Mouse (Mus musculus) lung, postnatal 14 days (tissue): ENCODE measurements around the gene Tgfb3.

Experiments
- DNase-seq: peaks from one replicate; pipeline ENCODE4 v3.0.0; 2021

The Tgfb3 gene

DNA sequence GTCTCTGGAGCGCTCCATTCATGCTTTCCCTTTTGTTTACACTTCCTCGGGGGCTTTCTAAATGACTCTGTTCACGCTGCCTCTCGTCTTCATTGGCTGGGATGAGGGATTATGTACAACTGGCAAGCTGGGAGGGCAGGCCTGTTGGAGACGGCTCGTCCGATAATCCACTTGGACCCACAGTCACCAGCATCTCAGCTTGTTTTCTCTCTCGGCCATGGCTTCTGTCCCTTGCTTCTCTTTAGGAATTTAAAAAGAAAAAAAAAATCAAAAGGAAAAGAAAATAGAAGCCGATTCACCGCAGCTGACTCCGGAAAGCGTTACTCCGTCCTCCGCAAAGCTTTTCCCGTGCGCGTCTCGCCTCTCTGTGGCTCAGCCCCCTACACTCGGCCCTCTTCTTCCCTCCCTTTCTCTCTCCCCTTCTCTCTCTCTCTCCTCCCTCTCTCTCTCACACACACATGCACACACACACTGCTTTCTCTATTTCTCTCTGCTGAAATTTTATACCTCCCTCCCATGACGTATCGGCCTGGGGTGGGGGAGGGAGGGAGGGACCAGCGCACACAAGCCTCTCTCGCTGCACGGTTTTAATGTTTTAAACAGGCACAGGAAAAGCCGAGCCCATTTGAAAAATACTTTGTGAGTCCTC lies at the start of gene Tgfb3:
TSS of gene Tgfb3 (minus strand) at position 489 of the 649 bp plus-strand sequence.
- peak; percentile 46 for DNase-seq

DNA sequence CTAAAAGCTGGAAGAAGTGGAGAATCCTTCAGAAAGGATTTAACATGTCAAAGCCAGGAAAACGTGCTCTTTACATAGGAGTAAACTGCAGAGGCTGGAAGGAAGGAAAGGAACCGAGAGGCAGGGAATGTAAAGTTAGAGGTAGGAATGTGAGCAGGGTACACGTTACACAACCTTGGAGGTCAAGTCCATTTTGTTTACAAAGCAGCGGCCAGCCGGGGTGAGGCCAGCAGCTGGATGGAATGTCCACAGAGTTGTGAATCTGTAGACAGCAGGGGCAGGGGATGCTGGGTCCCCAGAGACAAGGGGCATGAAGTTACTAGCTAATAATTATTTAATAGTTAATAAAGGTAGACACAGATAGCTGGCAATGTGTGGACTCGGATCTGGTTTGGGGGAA lies 49.3 kb upstream of the Tgfb3 start:
- peak; percentile 70 for DNase-seq

DNA sequence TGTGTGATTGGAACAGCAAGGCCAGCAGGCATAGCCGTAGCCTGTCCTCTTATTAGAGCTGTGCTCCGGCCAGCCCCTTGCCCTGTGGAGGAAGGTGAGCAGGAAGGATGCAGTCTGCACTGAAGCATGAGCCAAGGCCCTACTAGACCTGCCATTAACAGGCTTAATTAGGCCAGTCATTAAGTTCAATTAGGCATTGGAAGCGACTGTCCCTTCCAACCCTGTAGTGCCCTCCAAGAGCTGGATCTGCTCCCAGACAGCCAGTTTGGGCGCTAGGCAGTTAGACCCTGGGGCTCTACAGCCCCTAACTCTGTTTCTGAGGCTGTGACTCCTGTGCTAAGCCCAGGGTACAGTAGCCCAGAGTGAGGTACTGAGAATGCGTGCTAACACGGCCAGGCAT lies 45.2 kb upstream of the Tgfb3 start:
- DNase-seq: no peak

DNA sequence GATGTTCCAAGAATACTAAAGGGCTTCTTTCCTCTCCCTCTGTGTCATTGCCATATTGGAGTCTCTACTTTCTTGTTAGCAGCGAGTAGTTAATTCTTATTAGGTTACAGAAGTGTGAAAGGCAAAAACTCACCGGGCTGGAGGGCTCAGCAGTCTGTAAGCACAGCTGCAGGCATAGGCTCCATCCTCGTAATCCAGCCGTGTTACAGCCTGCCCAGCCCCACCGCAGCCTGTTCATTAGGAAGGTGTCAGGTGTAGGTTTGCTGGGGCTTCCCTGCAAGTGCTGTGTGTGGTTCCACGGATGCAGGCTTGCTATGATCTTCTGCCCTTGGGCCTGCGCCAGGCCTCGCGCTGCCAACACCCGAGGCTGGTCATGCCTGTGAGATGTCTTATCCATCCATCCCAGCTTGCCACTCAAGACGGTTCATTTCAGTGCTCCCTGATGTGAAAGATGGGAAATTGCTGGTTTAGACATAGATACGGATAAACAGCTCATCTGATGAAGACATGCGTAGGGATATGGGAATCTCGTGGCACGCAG lies 37.5 kb upstream of the Tgfb3 start:
- DNase-seq: no peak

DNA sequence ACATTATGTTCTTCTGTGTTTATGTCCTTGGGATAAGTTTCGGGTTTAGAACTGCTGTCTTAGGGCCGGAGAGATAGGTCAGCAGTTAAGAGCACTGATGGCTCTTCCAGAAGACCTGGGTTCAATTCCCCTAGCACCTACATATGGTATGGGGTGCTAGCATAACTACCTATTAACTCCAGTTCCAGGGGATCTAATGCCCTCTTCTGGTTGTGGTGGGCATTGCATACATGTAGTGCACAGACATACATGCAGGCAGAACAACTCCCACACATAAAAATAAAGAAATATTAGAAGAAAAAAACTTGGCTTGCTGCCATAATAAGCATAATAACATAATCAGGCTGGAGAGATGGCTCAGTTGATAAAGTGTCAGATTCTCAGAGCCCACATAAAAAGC lies 31.8 kb upstream of the Tgfb3 start:
- peak; percentile 58 for DNase-seq

DNA sequence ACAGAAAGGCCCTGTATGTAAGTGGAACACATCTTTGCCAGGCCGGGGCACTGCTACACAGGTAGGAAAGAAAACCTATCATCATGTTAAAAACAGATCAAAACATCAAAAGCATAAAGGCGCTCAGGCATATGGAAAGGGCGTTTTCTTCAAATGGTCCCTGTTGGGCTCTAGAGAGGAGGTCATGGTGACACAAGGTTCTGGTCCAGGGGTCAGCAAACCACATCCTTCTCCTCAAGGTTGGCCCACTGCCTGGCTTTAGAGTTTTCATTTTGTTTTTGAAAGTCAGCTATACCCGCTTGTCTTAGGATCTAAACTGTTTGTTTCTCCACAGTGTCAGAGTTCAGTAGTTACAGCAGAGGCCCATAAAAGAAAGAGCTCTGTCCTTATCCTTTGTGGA lies 30.7 kb upstream of the Tgfb3 start:
- no peak for DNase-seq

DNA sequence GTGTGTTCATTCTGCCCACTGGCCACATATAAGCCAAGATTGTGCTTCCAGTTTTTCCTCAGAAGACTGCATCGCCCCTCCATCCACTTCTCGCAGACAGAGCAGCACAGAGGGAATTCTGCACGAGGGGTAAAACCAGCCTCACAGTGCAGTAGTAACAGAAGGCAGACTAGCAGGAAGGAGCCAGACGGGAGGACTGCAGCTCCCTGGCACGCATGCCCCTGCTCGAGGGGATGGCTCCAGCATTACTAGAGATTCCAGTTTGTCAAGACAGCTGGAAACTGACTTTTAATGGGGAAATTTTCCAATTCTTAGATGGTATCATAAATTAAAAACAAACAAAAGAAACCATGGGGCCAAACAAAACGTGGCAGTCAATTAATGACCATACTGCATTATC lies 28.8 kb upstream of the Tgfb3 start:
- DNase-seq: no peak

DNA sequence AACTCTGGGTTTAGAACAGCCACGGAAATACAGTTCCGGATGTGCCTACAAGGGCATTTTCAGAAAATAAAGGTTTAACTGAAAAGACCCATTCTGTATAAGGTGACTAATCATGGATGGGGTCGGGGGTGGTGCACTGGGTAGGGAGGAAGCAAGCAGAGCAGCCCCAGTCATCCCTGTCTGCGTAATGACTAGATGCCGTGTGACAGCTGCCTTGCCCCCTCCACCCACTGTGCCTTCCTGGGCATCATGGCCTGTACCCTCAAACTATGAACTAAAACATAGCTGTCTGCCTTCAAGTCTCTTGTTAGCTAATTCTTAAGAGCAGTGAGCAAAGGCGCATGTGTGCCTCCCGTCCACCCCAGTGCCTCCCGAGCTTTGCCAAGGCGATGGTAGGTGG lies 27.2 kb upstream of the Tgfb3 start:
- DNase-seq: no peak

DNA sequence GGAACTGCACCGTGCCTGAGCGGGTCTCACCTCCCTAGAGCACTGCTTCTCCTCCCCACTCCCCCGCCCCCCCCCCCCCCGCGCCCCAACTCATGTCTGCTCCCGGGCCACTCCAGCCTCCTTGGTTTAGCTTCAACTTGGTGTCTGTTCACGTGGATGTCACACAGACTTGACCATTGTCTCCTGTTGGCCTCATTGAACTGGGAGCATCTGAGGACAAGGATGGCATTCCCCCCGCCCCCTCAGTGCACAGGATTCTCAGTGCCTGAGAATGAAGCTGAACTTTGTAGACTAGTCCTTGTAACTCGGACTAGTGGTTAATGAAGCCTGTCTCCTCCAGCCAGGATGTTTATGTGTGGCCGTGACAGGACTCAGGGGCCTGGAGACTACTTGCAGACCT lies 26.7 kb upstream of the Tgfb3 start:
- no peak for DNase-seq

DNA sequence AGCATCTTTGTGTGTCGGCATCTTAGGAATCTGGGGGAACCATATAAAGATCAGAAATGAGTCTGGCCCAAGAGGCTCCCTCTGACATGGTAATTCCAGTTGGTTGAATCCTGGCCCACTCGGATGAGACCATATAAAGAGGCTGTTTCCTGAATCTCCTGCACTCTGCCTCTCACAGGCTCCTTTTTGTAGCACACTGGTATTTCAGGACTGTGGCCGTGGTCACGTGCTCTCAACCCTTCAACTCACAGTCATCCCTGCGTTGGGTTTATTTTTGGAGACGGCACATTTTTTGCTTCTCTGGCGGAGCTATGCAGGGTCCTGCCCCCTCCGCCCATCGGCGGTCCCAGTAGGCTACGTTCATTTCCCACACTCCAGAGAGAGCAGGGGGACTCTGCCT lies 25.5 kb upstream of the Tgfb3 start:
- DNase-seq: peak; percentile 44

DNA sequence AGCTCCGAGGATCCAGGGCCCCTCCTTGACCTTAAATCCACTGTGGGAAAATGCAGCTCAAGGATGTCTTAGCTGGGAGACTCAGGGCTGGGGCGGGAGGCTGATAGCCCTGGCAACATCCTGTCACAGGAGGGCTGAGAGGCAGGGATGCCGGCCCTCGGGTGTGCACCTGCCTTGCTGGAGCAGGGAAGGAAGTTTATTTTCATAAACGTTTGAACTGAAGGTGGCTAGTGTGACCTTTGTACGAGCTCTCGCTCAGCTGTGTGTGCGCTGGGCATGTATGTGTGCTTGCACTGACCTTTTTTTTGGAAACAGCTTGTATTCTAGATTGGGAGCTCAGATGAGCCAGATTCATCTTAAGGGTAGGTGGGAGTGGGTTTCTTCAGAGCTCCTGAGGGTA lies 25.0 kb upstream of the Tgfb3 start:
- DNase-seq: no peak

DNA sequence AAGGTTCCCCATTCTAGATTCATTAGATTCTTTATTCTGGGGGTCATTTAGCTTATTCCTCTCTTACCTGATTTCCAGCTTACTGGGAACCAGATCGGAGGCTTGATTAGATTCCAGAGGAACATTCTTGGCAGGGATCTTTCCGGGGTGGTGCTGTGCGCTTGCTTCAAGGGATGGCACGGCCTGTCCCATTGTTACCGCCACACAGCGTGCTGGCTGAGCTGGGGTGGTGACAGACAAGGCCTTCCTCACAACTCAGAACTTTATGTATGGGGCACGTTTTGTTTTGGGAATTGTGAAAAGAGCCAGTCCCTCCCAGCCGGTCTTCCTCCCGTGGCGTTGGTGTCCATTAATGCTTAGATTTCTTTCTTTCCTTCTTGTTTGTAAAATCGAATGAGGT lies 24.6 kb upstream of the Tgfb3 start:
- peak; percentile 51 for DNase-seq

DNA sequence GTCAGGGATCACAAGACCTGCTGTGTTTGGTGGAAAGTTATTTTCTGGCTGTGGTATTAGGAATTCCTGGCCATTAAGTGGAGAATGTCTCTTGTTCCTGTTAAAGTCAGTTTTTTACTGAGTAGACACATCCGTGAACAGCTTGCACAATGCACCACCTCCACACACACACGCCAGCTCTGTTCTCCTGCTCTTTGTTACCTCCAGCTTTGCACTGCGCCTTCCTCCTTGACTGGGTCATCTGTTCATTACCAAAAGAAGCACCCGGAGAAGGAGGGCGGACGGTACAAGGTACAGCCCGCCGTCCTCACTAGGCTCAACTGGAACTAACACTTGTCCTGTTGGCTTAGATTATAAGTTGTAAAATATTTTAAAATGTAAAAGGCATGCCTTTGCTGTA lies 23.8 kb upstream of the Tgfb3 start:
- DNase-seq: no peak

DNA sequence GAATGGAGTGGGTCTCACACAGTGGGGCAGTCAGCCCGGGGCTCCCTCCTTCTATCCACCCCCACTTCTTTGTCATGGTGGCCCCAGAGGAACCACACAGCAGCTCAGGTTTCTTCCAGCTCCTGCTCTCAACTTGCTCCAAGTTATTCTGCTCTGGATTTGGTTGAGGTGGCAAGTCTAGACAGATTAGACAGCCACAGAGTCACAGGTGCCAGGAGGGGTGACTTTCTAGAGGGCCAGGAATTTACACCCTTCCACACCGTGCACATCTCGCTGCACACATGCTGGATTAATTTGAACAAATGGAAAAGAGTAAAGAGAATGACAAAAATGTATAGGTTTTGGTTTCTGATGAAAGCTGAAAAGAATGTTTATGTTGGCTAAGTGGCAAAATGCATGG lies 21.9 kb upstream of the Tgfb3 start:
- DNase-seq: no peak

DNA sequence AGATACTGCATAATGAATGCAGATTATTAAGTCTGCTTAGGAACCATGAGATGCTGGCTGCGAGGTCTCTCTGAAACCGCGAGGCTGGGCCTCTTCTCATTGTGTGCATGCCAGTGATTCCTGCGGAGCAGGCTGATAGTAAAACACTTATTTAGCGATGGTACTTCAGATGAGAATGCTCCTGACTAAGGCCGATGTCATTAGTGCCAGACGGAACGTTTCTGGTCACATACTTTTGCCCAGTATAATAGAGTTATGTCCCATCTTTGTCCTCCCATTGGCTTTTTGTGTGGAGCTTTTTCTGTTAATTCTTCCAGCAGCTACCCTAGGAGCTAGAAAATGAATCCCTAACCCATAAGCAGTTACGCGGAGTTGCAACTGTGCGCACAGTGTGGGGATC lies 18.9 kb upstream of the Tgfb3 start:
- DNase-seq: no peak

DNA sequence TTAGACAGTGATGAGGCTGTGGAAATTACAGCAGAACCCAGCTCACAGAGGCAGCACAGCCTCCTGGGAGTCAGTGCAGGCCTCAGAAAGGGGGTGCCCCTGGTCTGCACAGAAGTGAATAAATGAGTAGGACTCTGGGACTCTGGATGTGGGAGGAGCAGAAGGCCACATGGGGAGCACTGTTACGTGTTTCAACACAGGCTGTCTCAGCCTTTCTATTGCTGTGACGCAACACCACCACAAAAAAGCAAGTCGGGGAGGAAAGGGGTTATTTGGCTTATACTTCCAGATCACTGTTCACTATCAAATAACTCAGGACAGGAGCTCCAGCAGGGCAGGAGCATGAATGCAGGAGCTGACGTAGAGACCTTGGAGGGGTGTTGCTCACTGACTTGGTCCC lies 17.0 kb upstream of the Tgfb3 start:
- no peak for DNase-seq

DNA sequence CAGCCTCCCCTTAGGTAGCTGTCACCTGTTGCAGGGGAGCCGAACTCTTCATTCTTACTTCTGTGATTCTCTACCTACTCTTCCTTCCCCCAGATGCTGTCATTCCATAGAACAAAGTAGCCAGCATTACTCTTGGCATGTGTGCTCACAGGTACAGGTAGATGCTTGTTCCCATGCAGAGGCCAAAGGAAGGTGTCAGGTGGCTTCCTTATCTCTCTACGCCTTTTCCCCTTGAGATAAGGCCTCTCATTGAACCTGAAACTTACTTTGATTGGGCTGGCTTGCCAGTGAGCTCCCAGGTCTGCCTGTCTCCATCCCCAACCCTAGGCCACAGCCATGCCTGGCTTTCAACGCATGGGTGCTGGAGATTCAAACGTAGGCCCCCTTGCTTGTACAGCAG lies 15.2 kb upstream of the Tgfb3 start:
- no peak for DNase-seq

DNA sequence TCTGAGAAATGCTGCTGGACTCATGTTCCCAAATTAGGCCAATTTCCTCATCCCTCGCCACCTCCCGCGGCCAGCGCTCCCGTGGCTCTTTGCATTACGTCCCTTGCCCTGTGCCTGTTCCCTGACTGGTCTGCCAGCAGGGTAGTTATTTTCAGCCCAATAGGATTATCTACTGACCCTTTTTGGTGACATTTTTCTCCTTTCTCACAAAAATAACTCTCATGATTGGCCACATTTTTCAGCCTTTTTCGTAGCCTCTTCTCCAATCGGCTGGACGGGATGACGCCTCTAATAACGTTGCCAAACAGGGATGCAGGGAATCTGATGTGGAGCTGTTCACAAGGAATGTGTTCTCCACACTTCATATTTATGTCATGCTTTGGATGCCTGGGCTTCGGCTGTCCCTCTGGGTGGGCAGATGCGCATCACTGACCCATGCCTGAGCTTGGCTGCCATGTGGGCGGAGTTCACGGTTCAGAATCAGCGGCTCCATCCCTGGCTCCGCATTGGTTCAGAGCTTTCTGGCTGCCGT lies 12.8 kb upstream of the Tgfb3 start:
- DNase-seq: peak; percentile 65

DNA sequence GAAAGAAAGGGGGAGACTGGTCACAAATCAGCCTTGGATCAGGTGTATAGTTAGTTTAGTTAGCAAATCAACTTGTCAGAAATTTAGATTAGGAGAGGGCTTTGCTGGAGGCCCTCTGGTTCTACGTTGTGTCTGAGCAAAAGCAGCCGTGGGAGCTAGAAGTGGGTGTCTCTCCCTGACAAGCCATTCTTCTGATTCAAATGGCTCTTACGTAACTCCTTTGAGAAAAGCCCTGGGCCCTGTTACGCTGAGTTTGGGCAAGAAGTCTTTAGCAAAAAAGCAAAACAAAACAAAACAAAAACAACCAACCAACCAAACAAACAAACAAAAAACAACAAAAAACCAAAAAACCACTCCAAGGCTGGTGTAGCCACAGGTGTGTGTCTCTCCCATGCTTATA lies 11.9 kb upstream of the Tgfb3 start:
- peak; percentile 22 for DNase-seq

DNA sequence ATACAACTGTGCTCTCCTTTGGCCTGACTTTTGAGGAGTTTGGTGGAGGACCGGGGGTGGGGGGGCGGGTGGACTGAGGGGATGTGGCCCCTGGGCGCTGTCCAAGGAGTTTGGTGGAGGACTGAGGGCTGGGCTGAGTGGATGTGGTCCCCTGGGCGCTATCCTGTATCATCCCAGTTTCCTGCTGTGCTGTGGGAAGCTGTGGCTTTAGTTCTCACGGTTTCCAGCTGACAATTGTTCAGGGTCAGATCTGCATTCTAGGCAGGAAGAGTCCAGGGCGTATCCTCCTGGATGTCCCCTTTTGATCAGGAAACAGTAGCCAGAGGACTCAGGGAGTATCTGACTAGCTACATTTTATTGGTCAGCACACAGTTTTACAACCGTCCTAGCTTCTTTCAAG lies 9.2 kb upstream of the Tgfb3 start:
- peak; percentile 27 for DNase-seq

DNA sequence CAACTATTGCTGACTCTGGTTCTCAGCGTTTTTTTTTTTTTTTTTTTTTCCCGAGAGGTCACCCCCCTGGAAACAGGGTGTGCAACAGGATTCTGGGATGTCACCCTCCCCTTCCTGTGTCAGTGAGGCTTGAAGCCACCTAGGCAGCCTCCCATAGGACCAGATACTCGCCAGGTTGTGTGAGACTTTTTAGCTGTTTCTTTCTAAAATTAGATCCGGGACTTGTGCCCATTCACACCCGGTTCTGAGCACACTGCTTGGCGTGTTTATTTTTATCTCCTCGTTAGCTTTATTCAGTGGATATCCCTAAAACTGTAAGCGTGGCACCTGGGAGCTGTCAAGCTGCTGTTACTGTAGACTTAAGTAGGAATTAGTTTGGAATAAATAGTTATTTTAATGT lies 7.7 kb upstream of the Tgfb3 start:
- DNase-seq: no peak

DNA sequence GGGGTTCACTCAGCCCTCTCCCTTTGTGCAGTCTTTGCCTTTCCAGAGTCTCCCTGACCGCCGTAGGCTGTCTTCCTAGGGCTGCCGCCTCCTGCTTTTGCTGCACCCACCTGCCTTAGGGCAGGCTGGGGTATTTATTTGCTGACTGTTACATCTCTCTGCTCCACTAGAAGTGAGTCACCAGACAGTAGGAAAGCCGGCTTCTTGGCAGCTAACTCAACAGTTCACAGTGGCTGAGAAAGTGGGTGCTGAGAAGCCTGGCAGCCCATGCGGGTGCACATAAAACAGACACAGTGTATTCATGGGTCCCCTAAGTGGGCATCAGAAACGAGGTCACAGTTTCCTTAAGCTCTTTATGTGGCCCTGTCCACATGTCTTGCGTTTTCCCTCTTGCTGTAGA lies 7.0 kb upstream of the Tgfb3 start:
- no peak for DNase-seq

DNA sequence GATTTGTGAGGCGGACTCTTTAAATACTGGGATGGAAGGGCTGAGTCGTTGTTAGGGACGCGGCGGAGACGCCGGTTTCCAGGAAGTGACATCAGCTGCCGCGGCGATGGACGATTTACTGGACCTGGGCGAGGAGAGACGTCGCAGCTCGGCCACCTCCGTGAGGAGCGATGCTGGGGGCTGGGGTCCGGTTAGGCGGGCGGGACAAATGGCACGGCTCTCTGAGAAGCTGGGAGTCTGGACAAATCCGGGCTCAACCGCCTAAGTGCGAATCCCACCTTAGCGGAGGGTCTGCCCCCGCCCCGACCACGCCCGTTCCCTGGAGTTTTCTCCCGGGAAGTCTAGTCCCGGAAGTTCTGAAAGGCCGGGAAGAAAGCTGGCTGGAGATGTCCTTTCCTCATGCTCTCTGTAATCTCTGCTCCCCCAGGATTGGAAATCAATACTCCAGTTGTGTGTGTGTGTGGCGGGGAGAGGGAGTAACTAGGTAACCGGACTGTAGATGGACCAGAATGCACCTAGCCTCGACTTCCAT lies 3.7 kb upstream of the Tgfb3 start, which contains the start of gene Ift43:
TSS of gene Ift43 (plus strand) at position 61 of the 532 bp plus-strand sequence.
- peak; percentile 87 for DNase-seq

DNA sequence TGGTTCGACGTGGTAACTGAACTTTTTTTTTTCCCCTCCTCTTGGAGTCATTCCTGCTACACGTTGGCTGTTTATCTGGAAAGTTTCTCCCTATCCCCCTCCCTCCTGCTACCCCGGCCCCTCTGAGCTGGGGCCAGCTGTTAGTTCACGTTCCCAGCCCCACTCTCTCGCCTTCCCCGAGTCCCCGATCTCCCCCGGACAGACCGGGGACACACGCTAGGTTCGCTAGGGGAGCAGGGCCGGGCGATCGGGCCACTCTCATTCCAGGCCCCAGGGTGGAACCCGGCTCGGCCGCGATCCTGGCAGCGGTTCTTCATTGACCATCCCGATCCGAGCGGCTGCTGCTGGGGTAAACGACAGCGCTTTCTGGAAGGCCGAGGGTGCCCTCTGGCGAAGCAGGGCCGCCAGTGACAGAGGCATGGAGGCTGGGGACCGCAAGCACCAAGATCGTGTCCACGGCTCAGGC lies 394 bp upstream of the Tgfb3 start:
- peak; percentile 95 for DNase-seq

DNA sequence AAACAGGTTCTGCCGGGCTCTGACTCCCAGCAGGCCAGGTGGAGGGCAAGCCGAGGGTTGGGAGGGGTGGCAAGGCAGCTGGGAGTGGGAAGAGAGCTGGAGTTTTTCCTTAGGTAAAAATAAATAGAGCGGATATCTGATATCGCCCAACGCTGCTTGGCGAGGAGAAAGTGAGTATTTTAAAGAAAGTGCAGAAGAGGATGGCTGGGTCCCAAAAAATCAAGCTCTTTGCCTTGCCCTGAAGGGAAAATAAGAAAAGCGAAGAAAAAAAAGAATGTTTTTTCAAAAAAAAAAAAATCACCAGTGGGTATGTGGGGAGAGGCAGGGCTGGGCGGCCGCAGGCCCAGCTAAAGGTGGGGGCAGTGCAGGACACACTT lies 677 bp downstream of the Tgfb3 start:
- no peak for DNase-seq
